Mouse (Mus musculus): ENCODE measurements around the gene Azi2. TPM values are rescaled to one million over a fixed set of nuclear protein-coding genes. Genes with fewer than 3 reads are reported as not detected.

The Azi2 gene
- polyA plus RNA-seq, 1 experiment, result 20.8 TPM

DNA sequence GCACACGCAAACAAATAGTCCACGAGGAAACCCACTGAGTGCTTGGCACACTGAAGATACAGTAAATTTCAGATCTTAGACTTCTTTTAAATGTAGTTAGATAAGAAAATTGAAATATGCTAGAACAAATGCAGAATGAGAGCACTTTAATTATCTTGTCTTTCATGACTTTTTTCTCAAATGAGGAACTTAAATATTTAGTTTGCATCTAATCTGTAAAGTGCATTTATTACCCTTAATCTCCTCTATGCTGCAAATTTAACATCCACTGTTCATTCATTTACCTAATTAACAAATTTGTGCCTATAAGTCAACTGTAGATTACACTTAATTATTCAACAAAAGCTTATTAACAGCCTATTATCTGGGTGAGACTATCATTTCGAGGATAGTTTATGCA, 5.3 kb upstream of the Azi2 start:
- 80% methylated on average over 3 of the region's 3 CpGs for WGBS
- DNase-seq, result no peak
- no peak for TF ChIP-seq CTCF (IDR thresholded peaks at IDR 0.05; ENCODE audit: insufficient read depth, low read length)
- no peak for TF ChIP-seq POLR2A (IDR thresholded peaks at IDR 0.05; ENCODE audit: borderline replicate concordance, extremely low read depth, low read depth, low read length)
- no peak overlapping the region for H3K4me3 ChIP-seq (replicated peaks; ENCODE audit: extremely low read depth, low read depth, low read length)
- H3K4me1 ChIP-seq (ENCODE audit: control insufficient read depth, insufficient read depth, low read length), result no peaks in the 10 kb centered on the region

DNA sequence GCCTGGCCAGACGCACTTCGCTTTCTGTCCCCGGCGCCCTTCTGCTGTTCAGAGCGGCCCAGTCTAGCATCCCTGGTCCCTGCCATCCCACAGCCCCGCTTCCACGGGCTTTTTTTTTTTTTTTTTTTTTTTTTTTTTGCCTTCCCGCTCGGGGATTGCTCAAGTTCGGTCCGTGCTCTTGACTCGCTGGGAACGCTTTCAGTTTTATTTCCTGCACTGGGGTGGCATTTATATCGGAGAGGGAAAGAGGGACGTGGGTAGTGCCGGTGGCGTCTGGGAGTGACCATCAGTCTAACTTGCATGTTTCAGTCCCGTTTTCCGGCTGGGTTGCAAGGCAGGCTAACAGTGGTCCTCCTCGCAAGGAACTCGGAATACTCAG, 712 bp downstream of the Azi2 start:
- Histone ChIP-seq H3K4me1 (ENCODE audit: control insufficient read depth, insufficient read depth, low read length) (no peaks in the 10 kb centered on the region; the same call in 1 of the 2 replicates), H3K4me3 (replicated peaks; ENCODE audit: extremely low read depth, low read depth, low read length) (peak overlapping the region; percentile 78)
- under 1% methylated on average over 21 of the region's 21 CpGs for WGBS
- DNase-seq, result no peak
- TF ChIP-seq POLR2A (IDR thresholded peaks at IDR 0.05; ENCODE audit: borderline replicate concordance, extremely low read depth, low read depth, low read length), result no peak
- TF ChIP-seq CTCF (IDR thresholded peaks at IDR 0.05; ENCODE audit: insufficient read depth, low read length), result no peak

DNA sequence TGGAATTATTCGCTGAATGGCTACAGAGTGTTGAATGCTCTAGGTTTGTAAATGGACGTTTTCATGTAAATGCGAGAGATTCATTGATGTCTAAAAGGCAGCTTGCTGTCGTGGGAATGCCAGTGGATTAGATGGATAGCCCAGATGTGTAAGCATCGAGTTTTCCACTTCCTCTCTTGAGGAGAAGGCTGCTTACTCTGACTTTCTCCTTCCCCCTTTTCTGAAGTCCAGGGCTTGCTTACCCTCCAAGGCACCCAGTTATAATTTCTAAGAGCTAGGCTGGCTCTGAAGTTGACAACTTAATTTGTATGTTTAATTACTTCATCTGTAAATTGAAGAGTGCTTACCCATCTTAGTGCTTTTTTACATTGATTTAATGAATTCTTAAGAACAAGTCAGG, 1.3 kb downstream of the Azi2 start:
- no peak for DNase-seq
- 15% methylated on average over 5 of the region's 5 CpGs for WGBS
- TF ChIP-seq POLR2A (IDR thresholded peaks at IDR 0.05; ENCODE audit: borderline replicate concordance, extremely low read depth, low read depth, low read length) (no peak), CTCF (IDR thresholded peaks at IDR 0.05; ENCODE audit: insufficient read depth, low read length) (no peak)
- H3K4me1 ChIP-seq (ENCODE audit: control insufficient read depth, insufficient read depth, low read length), result no peaks in the 10 kb centered on the region; the same call in 1 of the 2 replicates
- peak overlapping the region; percentile 78 for H3K4me3 ChIP-seq (replicated peaks; ENCODE audit: extremely low read depth, low read depth, low read length)

DNA sequence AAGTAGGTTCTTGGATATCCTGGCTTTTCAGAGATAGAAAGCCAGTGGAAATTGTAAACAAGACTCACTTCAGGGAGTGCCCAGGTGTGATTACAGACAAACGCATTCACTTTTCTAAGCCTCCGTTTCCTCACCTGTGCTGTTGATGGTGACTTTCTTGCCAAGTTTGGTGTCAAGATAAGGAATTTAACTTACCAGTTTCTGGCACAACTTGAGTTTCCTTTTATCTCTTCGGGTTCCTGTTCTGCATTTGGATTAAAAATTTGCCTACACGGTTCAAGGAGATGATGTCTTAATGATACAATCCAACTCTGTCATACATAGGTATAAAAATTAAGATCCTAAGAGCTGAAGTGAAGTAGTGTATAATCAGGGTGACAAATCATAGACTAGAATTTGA, 2.4 kb downstream of the Azi2 start:
- DNase-seq, result no peak
- 68% methylated on average over 4 of the region's 4 CpGs for WGBS
- no peaks in the 10 kb centered on the region; the same call in 1 of the 2 replicates for H3K4me1 ChIP-seq (ENCODE audit: control insufficient read depth, insufficient read depth, low read length)
- TF ChIP-seq POLR2A (IDR thresholded peaks at IDR 0.05; ENCODE audit: borderline replicate concordance, extremely low read depth, low read depth, low read length), result no peak
- TF ChIP-seq CTCF (IDR thresholded peaks at IDR 0.05; ENCODE audit: insufficient read depth, low read length), result no peak
- H3K4me3 ChIP-seq (replicated peaks; ENCODE audit: extremely low read depth, low read depth, low read length), result no peak overlapping the region

GRCm38 (mm10) chr9:118043581-118043980, 3.3 kb downstream of the Azi2 start:
- no peak for TF ChIP-seq POLR2A (IDR thresholded peaks at IDR 0.05; ENCODE audit: borderline replicate concordance, extremely low read depth, low read depth, low read length)
- no peak for TF ChIP-seq CTCF (IDR thresholded peaks at IDR 0.05; ENCODE audit: insufficient read depth, low read length)
- Histone ChIP-seq H3K4me3 (replicated peaks; ENCODE audit: extremely low read depth, low read depth, low read length) (no peak overlapping the region), H3K4me1 (ENCODE audit: control insufficient read depth, insufficient read depth, low read length) (no peaks in the 10 kb centered on the region; the same call in 1 of the 2 replicates)
- WGBS, result 87% methylated on average over 3 of the region's 3 CpGs
- no peak for DNase-seq

- WGBS, result 43% methylated on average over 1 of the region's 1 CpGs
- H3K4me1 ChIP-seq (ENCODE audit: control insufficient read depth, insufficient read depth, low read length), result no peaks in the 10 kb centered on the region; the same call in 1 of the 2 replicates
- DNase-seq, result no peak
- no peak for TF ChIP-seq CTCF (IDR thresholded peaks at IDR 0.05; ENCODE audit: insufficient read depth, low read length)
- no peak for TF ChIP-seq POLR2A (IDR thresholded peaks at IDR 0.05; ENCODE audit: borderline replicate concordance, extremely low read depth, low read depth, low read length)
- no peak overlapping the region for H3K4me3 ChIP-seq (replicated peaks; ENCODE audit: extremely low read depth, low read depth, low read length)
These were observed 4.8 kb downstream of the Azi2 start for GRCm38 (mm10) chr9:118045011-118045533.

GRCm38 (mm10) chr9:118053286-118053685, 13.0 kb downstream of the Azi2 start:
- Histone ChIP-seq H3K4me1 (ENCODE audit: control insufficient read depth, insufficient read depth, low read length) (no peaks in the 10 kb centered on the region), H3K4me3 (replicated peaks; ENCODE audit: extremely low read depth, low read depth, low read length) (no peak overlapping the region)
- DNase-seq, result no peak
- TF ChIP-seq POLR2A (IDR thresholded peaks at IDR 0.05; ENCODE audit: borderline replicate concordance, extremely low read depth, low read depth, low read length) (no peak), CTCF (IDR thresholded peaks at IDR 0.05; ENCODE audit: insufficient read depth, low read length) (peak; percentile 22; the same call in 1 of the 2 replicates)
- WGBS, result 16% methylated on average over 1 of the region's 1 CpGs

DNA sequence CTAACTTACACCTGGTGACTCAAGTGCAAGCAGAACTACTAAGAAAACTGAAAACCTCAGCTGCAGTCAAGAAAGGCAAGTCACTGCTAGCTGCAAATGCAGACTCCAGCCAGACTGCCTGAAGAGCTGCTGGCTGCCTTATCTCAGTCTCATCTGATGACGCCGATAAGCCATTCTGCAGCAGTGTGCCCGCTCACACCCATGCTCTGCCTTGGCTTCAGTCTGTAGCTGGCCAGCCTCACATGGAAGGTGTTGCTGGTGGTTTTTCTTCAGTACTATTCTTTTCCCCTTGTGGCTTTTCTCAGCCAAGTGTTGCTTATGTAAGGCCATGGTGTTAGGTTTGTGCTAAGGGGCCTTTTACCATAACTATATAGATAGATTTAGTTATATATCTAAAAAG, 18.8 kb downstream of the Azi2 start:
- WGBS, result 81% methylated on average over 3 of the region's 3 CpGs
- Histone ChIP-seq H3K4me3 (replicated peaks; ENCODE audit: extremely low read depth, low read depth, low read length) (no peak overlapping the region), H3K4me1 (ENCODE audit: control insufficient read depth, insufficient read depth, low read length) (no peaks in the 10 kb centered on the region)
- TF ChIP-seq CTCF (IDR thresholded peaks at IDR 0.05; ENCODE audit: insufficient read depth, low read length) (no peak), POLR2A (IDR thresholded peaks at IDR 0.05; ENCODE audit: borderline replicate concordance, extremely low read depth, low read depth, low read length) (no peak)
- DNase-seq, result no peak

DNA sequence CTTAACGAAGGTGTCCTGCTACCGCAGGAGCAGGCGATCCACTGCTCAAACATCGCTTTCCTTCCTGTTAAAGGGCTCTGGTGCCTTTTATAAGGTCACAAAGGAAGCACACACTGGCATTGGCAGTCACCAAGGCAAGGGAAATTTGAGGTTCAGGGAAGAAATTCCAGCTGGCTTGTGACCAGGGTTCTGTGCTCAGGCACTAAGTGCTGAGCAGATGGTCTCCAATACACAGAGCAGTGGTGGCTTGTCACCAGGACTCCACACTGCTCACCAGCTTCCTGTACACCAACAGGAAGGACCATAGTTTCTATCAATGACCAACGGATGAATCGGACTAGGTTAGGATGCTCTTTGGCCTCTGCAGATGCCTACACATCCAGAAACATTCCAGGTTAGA, 30.1 kb downstream of the Azi2 start:
- TF ChIP-seq CTCF (IDR thresholded peaks at IDR 0.05; ENCODE audit: insufficient read depth, low read length) (no peak), POLR2A (IDR thresholded peaks at IDR 0.05; ENCODE audit: borderline replicate concordance, extremely low read depth, low read depth, low read length) (no peak)
- no peak for DNase-seq
- Histone ChIP-seq H3K4me1 (ENCODE audit: control insufficient read depth, insufficient read depth, low read length) (no peaks in the 10 kb centered on the region), H3K4me3 (replicated peaks; ENCODE audit: extremely low read depth, low read depth, low read length) (no peak overlapping the region)
- 87% methylated on average over 6 of the region's 6 CpGs for WGBS

DNA sequence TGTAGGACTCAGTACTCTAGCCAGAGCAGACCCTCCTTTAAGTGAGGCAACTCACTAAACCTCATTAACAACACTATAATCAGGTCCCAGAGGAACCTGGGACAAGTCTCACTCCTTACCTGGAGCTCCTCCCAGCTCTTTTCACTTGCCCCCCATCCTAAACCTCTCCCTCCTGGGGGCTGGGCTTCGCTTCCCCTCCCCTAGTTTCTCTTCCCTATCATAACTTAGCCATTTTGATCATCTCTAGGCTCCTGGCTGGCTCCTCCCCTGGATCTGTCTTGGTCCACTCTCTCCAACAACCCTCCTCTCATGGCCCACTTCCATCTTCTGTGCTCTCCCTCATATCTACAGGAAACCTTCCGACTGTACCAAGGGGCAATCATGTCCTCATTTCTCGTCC, 31.0 kb downstream of the Azi2 start:
- no peak for DNase-seq
- WGBS, result 75% methylated on average over 3 of the region's 3 CpGs
- no peak overlapping the region for H3K4me3 ChIP-seq (replicated peaks; ENCODE audit: extremely low read depth, low read depth, low read length)
- TF ChIP-seq CTCF (IDR thresholded peaks at IDR 0.05; ENCODE audit: insufficient read depth, low read length) (no peak), POLR2A (IDR thresholded peaks at IDR 0.05; ENCODE audit: borderline replicate concordance, extremely low read depth, low read depth, low read length) (no peak)
- H3K4me1 ChIP-seq (ENCODE audit: control insufficient read depth, insufficient read depth, low read length), result no peaks in the 10 kb centered on the region

Measured in lung, adult 2 months (tissue).